Mouse (Mus musculus): ENCODE measurements around the gene Slc25a25.

- TF ChIP-seq CTCF (IDR thresholded peaks at IDR 0.05; ENCODE audit: low read depth) = no peak
- no peak for TF ChIP-seq EP300 (IDR thresholded peaks at IDR 0.05; ENCODE audit: low read depth)
These were observed 2.8 kb downstream of the Slc25a25 start for GRCm38 (mm10) chr2:32448480-32448879.

Measured in liver, postnatal 0 days (tissue).